Mouse (Mus musculus) layer of hippocampus, postnatal 14 days (tissue): ENCODE results near the gene Arr3. TPM values are rescaled to one million over a fixed set of nuclear protein-coding genes. Genes with fewer than 3 reads are reported as not detected.

ENCODE experiments used
- DNase-seq, 2 experiments: peaks; one replicate each; pipeline ENCODE4 v3.0.0; 2021 to 2022; ENCODE audit warnings: low spot score in 2 of 2, mixed read lengths in 1 of 2
- long read RNA-seq, 2 experiments: library from polyadenylated mRNA; stranded (forward); transcript quantifications; one replicate each; pipeline ENCODE4 v2.0.0; 2021
- total RNA-seq, 2 experiments: library from RNA; stranded (reverse); gene quantifications; 2 replicates each; pipeline ENCODE4 v1.2.3; 2021

Gene Arr3
- not detected for total RNA-seq
- long read RNA-seq, experiment 1: 0 reads
- long read RNA-seq, experiment 2: 0 reads

GRCm38 (mm10) chrX:100605314-100605713, at the start of gene Arr3:
TSS of gene Arr3 (plus strand) at chrX:100605497.
- no peak for DNase-seq

- DNase-seq: no peak
Measured at GRCm38 (mm10) chrX:100556026-100556425, 49.3 kb upstream of the Arr3 start.

GRCm38 (mm10) chrX:100565696-100566095, 39.6 kb upstream of the Arr3 start:
- DNase-seq: no peak

GRCm38 (mm10) chrX:100571951-100572350, 33.3 kb upstream of the Arr3 start, which contains the start of gene Awat1:
TSS of gene Awat1 (plus strand) at chrX:100572251.
- no peak for DNase-seq

- no peak for DNase-seq
Measured at GRCm38 (mm10) chrX:100594791-100595190, 10.5 kb upstream of the Arr3 start, which contains the start of gene P2ry4. TSS of gene P2ry4 (minus strand) at chrX:100594869.

GRCm38 (mm10) chrX:100597439-100597838, 7.9 kb upstream of the Arr3 start:
- DNase-seq: peak; percentile 12 to 14

GRCm38 (mm10) chrX:100599755-100600154, 5.5 kb upstream of the Arr3 start:
- DNase-seq: peak in 1 of 2 experiments; percentile 22

- no peak for DNase-seq
Measured at GRCm38 (mm10) chrX:100618488-100618887, 13.2 kb downstream of the Arr3 start.

- DNase-seq: no peak
Measured at GRCm38 (mm10) chrX:100621366-100621765, 16.1 kb downstream of the Arr3 start.

GRCm38 (mm10) chrX:100624242-100624641, 18.9 kb downstream of the Arr3 start:
- DNase-seq: no peak

GRCm38 (mm10) chrX:100625146-100625545, 19.8 kb downstream of the Arr3 start:
- DNase-seq: no peak

- no peak for DNase-seq
Measured at GRCm38 (mm10) chrX:100625546-100625801, 20.2 kb downstream of the Arr3 start, which contains the start of gene Kif4. TSS of gene Kif4 (plus strand) at chrX:100625737.

GRCm38 (mm10) chrX:100625802-100626793, 20.8 kb downstream of the Arr3 start, which contains the start of gene Pdzd11:
TSS of gene Pdzd11 (minus strand) at chrX:100626568.
- DNase-seq: peak; percentile 79 to 90

GRCm38 (mm10) chrX:100629076-100629475, 23.8 kb downstream of the Arr3 start:
- DNase-seq: no peak

GRCm38 (mm10) chrX:100638477-100638876, 33.2 kb downstream of the Arr3 start:
- DNase-seq: no peak

GRCm38 (mm10) chrX:100652848-100653247, 47.6 kb downstream of the Arr3 start:
- DNase-seq: no peak

- no peak for DNase-seq
Measured at GRCm38 (mm10) chrX:100664825-100665224, 59.5 kb downstream of the Arr3 start.

Other genes starting within 250 kb of the Arr3 start
- not detected for gene Otud6a, start 176.5 kb upstream of the Arr3 start, total RNA-seq
- under 1 TPM in 1 of 2 experiments, not detected in 1; 0.16 TPM for gene Awat2, start 162.8 kb upstream of the Arr3 start, total RNA-seq
- 10 to 100 TPM; 34.5 to 36.8 TPM for gene Igbp1, start 111.2 kb upstream of the Arr3 start, total RNA-seq
- not detected for gene Dgat2l6, start 80.7 kb upstream of the Arr3 start, total RNA-seq
- gene Awat1, start 33.2 kb upstream of the Arr3 start, total RNA-seq: not detected
- gene P2ry4, start 10.6 kb upstream of the Arr3 start, total RNA-seq: under 1 TPM in 1 of 2 experiments, not detected in 1; 0.07 TPM
- gene Kif4, start 20.2 kb downstream of the Arr3 start, total RNA-seq: 1 to 10 TPM; 1.6 to 2.4 TPM
- 10 to 100 TPM; 36.6 to 36.7 TPM for gene Pdzd11, start 21.1 kb downstream of the Arr3 start, total RNA-seq
- gene Gdpd2, start 124.4 kb downstream of the Arr3 start, total RNA-seq: 10 to 100 TPM; 13.1 to 19.1 TPM
- gene Dlg3, start 162.2 kb downstream of the Arr3 start, total RNA-seq: 100 to 1,000 TPM; 138 to 153 TPM